Comparison of ENCODE assay signal across 8 mouse cellular contexts in genomic region chr5:33272845-33273776, GRCm38 (mm10). TPM values are rescaled to one million over a fixed set of nuclear protein-coding genes. Genes with fewer than 3 reads are reported as not detected.
DNase-seq lines count a peak whose midpoint lies in the region; ATAC-seq and TF ChIP-seq lines count a peak whose summit lies in the region.

No protein-coding gene starts in this region.

- no peak for TF ChIP-seq POLR2A in bone marrow macrophage, adult 2 months (IDR thresholded peaks at IDR 0.05; ENCODE audit: borderline replicate concordance, low read depth, low read length)

- TF ChIP-seq CTCF in bone marrow macrophage, adult 2 months (IDR thresholded peaks at IDR 0.05; ENCODE audit: low read depth, low read length): no peak
- no peak for TF ChIP-seq CTCF in forebrain, postnatal 0 days (IDR thresholded peaks at IDR 0.05; ENCODE audit: low read depth)

- H3K9me3 ChIP-seq in forebrain, postnatal 0 days (ENCODE audit: low read length): no peaks in the 10 kb centered on the region

- no peaks in the 10 kb centered on the region for H3K27me3 ChIP-seq in forebrain, postnatal 0 days (ENCODE audit: insufficient read depth, low read length)

- intact Hi-C loops in left cerebral cortex, postnatal 36 days (cut with DNase I): no loop called here

- peak overlapping the region; percentile 79 for H3K4me3 ChIP-seq in bone marrow macrophage, adult 2 months (ENCODE audit: insufficient read depth, low read length)
- peak overlapping the region; percentile 90 for H3K4me3 ChIP-seq in forebrain, postnatal 0 days (ENCODE audit: low read depth, low read length)
- peak overlapping the region; percentile 67 for H3K4me3 ChIP-seq in macrophage (ENCODE audit: inconsistent target)

- H3K79me2 ChIP-seq in macrophage (ENCODE audit: inconsistent target): peaks cover 61% of the 10 kb centered on the region

- WGBS in forebrain, postnatal 0 days: 75% methylated on average over 7 of the region's 7 CpGs
- WGBS in macrophage (ENCODE audit: missing documents): 52% methylated on average over 7 of the region's 7 CpGs

- peak overlapping the region; percentile 58 for H3K27ac ChIP-seq in bone marrow macrophage, adult 2 months (ENCODE audit: insufficient read depth, low read depth, low read length)
- H3K27ac ChIP-seq in forebrain, postnatal 0 days (ENCODE audit: low read depth, low read length): peak overlapping the region; percentile 100
- H3K27ac ChIP-seq in macrophage: peak overlapping the region; percentile 77

- peaks cover 17% of the 10 kb centered on the region for H3K4me1 ChIP-seq in bone marrow macrophage, adult 2 months (ENCODE audit: control insufficient read depth, insufficient read depth, low read length)
- H3K4me1 ChIP-seq in forebrain, postnatal 0 days (ENCODE audit: insufficient read depth): peaks cover 16% of the 10 kb centered on the region

- DNase-seq in layer of hippocampus, adult 9-11 months: peak; percentile 40
- no peak for DNase-seq in layer of hippocampus, adult 9-10 months (ENCODE audit: low spot score)
- DNase-seq in forebrain, postnatal 0 days: no peak
- DNase-seq in left cerebral cortex, postnatal 36 days (ENCODE audit: low spot score in 2 of 2): no peak

- H3K9ac ChIP-seq in forebrain, postnatal 0 days: peak overlapping the region; percentile 97

- peak overlapping the region; percentile 74 for H3K4me2 ChIP-seq in forebrain, postnatal 0 days (ENCODE audit: low read depth)

- no peak for ATAC-seq in forebrain, postnatal 0 days
- ATAC-seq in inflammation-experienced regulatory T-cells, adult 6 months: no peak
- ATAC-seq in CD4-positive, CD25-positive, alpha-beta regulatory T cell, adult 4 months: no peak

- peaks cover 20% of the 10 kb centered on the region for H3K36me3 ChIP-seq in forebrain, postnatal 0 days (ENCODE audit: insufficient read depth)
- peaks cover 19% of the 10 kb centered on the region; the same call in 1 of the 2 replicates for H3K36me3 ChIP-seq in macrophage (ENCODE audit: inconsistent target)

RNA-seq across cellular contexts. Expression of gene Ctbp1, which starts 1.7 kb away (rescaled TPM):
- 97.8 and 104 TPM in 2 replicates for polyA plus RNA-seq in bone marrow macrophage, adult 2 months (2012; ENCODE audit: insufficient read depth, insufficient read length, missing spikeins)
- total RNA-seq in forebrain, postnatal 0 days (2014; rRNA removed): 417 and 478 TPM in 2 replicates
- polyA plus RNA-seq in forebrain, postnatal 0 days (2015; fragmentation: Nextera tagmentation; extraction: Ambion mirVana): 350 and 388 TPM in 2 replicates
- 10 to 100 TPM; 33.9 to 95.1 (median 74.8) TPM for total RNA-seq in macrophage (2018; cell fraction: chromatin; rRNA removed)
- 100 to 1,000 TPM; 115 to 159 (median 137) TPM for total RNA-seq in macrophage (2018; cell fraction: cytosol; rRNA removed)
- total RNA-seq in macrophage (2018; cell fraction: nucleus; rRNA removed): 100 to 1,000 TPM in 11 of 26 experiments, 10 to 100 TPM in 15; 64.6 to 150 (median 90.5) TPM
- 72.3 to 130 TPM (median 111 TPM) in 3 replicates for polyA plus RNA-seq in macrophage (2018)
- total RNA-seq in left cerebral cortex, postnatal 36 days (2021): 100 to 1,000 TPM; 298 to 335 TPM
- 10 to 100 TPM; 24.0 to 31.4 (median 28.0) TPM for polyA plus RNA-seq in inflammation-experienced regulatory T-cells, adult 6 months (2017; shearing (Covaris generic))
- polyA plus RNA-seq in CD4-positive, CD25-positive, alpha-beta regulatory T cell, adult 4 months (2017; shearing (Covaris generic)): 10 to 100 TPM; 13.8 to 30.4 TPM

RNA-seq across cellular contexts. Expression of gene Spon2, which starts 54.9 kb away (rescaled TPM):
- polyA plus RNA-seq in bone marrow macrophage, adult 2 months (2012; ENCODE audit: insufficient read depth, insufficient read length, missing spikeins): not detected in 2 replicates
- 4.3 and 5.1 TPM in 2 replicates for total RNA-seq in forebrain, postnatal 0 days (2014; rRNA removed)
- polyA plus RNA-seq in forebrain, postnatal 0 days (2015; fragmentation: Nextera tagmentation; extraction: Ambion mirVana): 2.3 and 2.5 TPM in 2 replicates
- total RNA-seq in macrophage (2018; cell fraction: chromatin; rRNA removed): 1 to 10 TPM in 3 of 26 experiments, under 1 TPM in 2, not detected in 21; 0.45 to 1.8 (median 1.2) TPM
- not detected for total RNA-seq in macrophage (2018; cell fraction: cytosol; rRNA removed)
- under 1 TPM in 4 of 26 experiments, not detected in 22; 0.32 to 0.82 (median 0.37) TPM for total RNA-seq in macrophage (2018; cell fraction: nucleus; rRNA removed)
- not detected in 3 replicates for polyA plus RNA-seq in macrophage (2018)
- total RNA-seq in left cerebral cortex, postnatal 36 days (2021): under 1 TPM in 1 of 2 experiments, not detected in 1; 0.18 TPM
- polyA plus RNA-seq in inflammation-experienced regulatory T-cells, adult 6 months (2017; shearing (Covaris generic)): not detected
- polyA plus RNA-seq in CD4-positive, CD25-positive, alpha-beta regulatory T cell, adult 4 months (2017; shearing (Covaris generic)): not detected
